Mouse (Mus musculus) CH12.LX (cell line): Measurements from ENCODE around the gene Dpp4. TPM values are rescaled to one million over a fixed set of nuclear protein-coding genes. Genes with fewer than 3 reads are reported as not detected.

ENCODE experiments used
- DNase-seq: peaks from one replicate; pipeline ENCODE4 v3.0.0-alpha.2; 2013; ENCODE audit errors: extremely low read depth
- H3K27ac ChIP-seq: 2 replicates; pipeline ENCODE4 v1.5.1; 2012; ENCODE audit warnings: low read depth, mild to moderate bottlenecking, control low read depth, moderate library complexity; ENCODE audit not compliant: insufficient read depth
- H3K27me3 ChIP-seq: replicated peaks from 2 replicates; pipeline ENCODE3; 2012; ENCODE audit warnings: inconsistent platforms
- H3K36me3 ChIP-seq, 2 experiments: replicated peaks in 1 of 2; 2 replicates each; pipeline versions ENCODE3 to v1.6.1; 2012; ENCODE audit warnings: inconsistent platforms in 1 of 2, low read length in 1 of 2, mild to moderate bottlenecking in 1 of 2, mixed read lengths in 1 of 2, moderate library complexity in 1 of 2; ENCODE audit not compliant: control insufficient read depth in 1 of 2, insufficient read depth in 1 of 2
- H3K4me1 ChIP-seq, 2 experiments: 2 replicates each; pipeline ENCODE4 v1.6.1; 2012; ENCODE audit warnings: inconsistent platforms in 1 of 2, moderate library complexity in 1 of 2; ENCODE audit not compliant: insufficient read depth in 2 of 2, control insufficient read depth in 1 of 2
- H3K4me2 ChIP-seq: 2 replicates; pipeline ENCODE4 v1.6.1; 2012; ENCODE audit warnings: low read depth, mild to moderate bottlenecking, control low read depth; ENCODE audit not compliant: poor library complexity, insufficient read depth, severe bottlenecking
- H3K4me3 ChIP-seq, 3 experiments: fragments of 150-350 bp in 1 of 3; sonication (generic) in 1 of 3; replicated peaks in 1 of 3; 2 replicates each; pipeline versions ENCODE3 to v1.5.1; 2011 to 2012; ENCODE audit warnings: low read depth in 2 of 3, low read length in 2 of 3, mild to moderate bottlenecking in 2 of 3, moderate library complexity in 2 of 3, control low read depth in 1 of 3, improper control_type of control experiment in 1 of 3, inconsistent platforms in 1 of 3, mixed read lengths in 1 of 3; ENCODE audit not compliant: poor library complexity in 1 of 3
- H3K79me2 ChIP-seq: replicated peaks from 2 replicates; pipeline ENCODE4 v1.6.1; 2012; ENCODE audit warnings: mild to moderate bottlenecking, moderate library complexity; ENCODE audit not compliant: control insufficient read depth, poor library complexity, insufficient read depth, severe bottlenecking; ENCODE audit errors: extremely low read depth
- H3K9ac ChIP-seq: 2 replicates; pipeline ENCODE4 v1.6.1; 2012; ENCODE audit warnings: low read depth, mild to moderate bottlenecking, control low read depth, moderate library complexity; ENCODE audit not compliant: insufficient read depth
- H3K9me3 ChIP-seq: replicated peaks from 2 replicates; pipeline ENCODE3; 2012; ENCODE audit warnings: low read length, inconsistent platforms, mixed read lengths
- CHD1 ChIP-seq: IDR thresholded peaks from 2 replicates; pipeline ENCODE4 v1.6.1; 2012; ENCODE audit warnings: low read depth, low read length, improper control_type of control experiment, inconsistent platforms
- CHD2 ChIP-seq: IDR thresholded peaks from 2 replicates; pipeline ENCODE4 v1.6.1; 2011; ENCODE audit warnings: low read length, improper control_type of control experiment
- CTCF ChIP-seq, 2 experiments: IDR thresholded peaks in 1 of 2; conservative IDR thresholded peaks in 1 of 2; 2 replicates each; pipeline ENCODE4 v1.5.1; 2011 to 2012; ENCODE audit warnings: low read depth in 2 of 2, low read length in 2 of 2, improper control_type of control experiment in 1 of 2, inconsistent platforms in 1 of 2, mild to moderate bottlenecking in 1 of 2, moderate library complexity in 1 of 2
- E2F4 ChIP-seq: IDR thresholded peaks from 2 replicates; pipeline ENCODE4 v1.6.1; 2011; ENCODE audit warnings: low read depth, low read length, improper control_type of control experiment; ENCODE audit not compliant: insufficient replicate concordance
- ELF1 ChIP-seq: IDR thresholded peaks from 2 replicates; pipeline ENCODE4 v1.6.1; 2014; ENCODE audit warnings: low read depth, mild to moderate bottlenecking, inconsistent platforms, low read length, improper control_type of control experiment
- EP300 ChIP-seq: IDR thresholded peaks from 2 replicates; pipeline ENCODE4 v1.6.1; 2011; ENCODE audit warnings: low read length, improper control_type of control experiment
- ETS1 ChIP-seq: conservative IDR thresholded peaks from 2 replicates; pipeline ENCODE4 v1.6.1; 2012; ENCODE audit warnings: low read depth, mild to moderate bottlenecking, inconsistent platforms, low read length, improper control_type of control experiment, moderate library complexity
- HCFC1 ChIP-seq: IDR thresholded peaks from 2 replicates; pipeline ENCODE4 v1.6.1; 2012; ENCODE audit warnings: low read depth, mild to moderate bottlenecking, inconsistent platforms, low read length, improper control_type of control experiment
- IRF4 ChIP-seq: IDR thresholded peaks from 2 replicates; pipeline ENCODE4 v1.6.1; 2014; ENCODE audit warnings: low read depth, mild to moderate bottlenecking, inconsistent platforms, low read length, improper control_type of control experiment
- JUND ChIP-seq: conservative IDR thresholded peaks from 2 replicates; pipeline ENCODE4 v1.6.1; 2011; ENCODE audit warnings: low read depth, low read length, improper control_type of control experiment
- KAT2A ChIP-seq: IDR thresholded peaks from 2 replicates; pipeline ENCODE4 v1.6.1; 2012; ENCODE audit warnings: low read length, improper control_type of control experiment, inconsistent platforms; ENCODE audit not compliant: insufficient replicate concordance
- MAFK ChIP-seq: IDR thresholded peaks from 2 replicates; pipeline ENCODE4 v1.6.1; 2011; ENCODE audit warnings: low read length, improper control_type of control experiment; ENCODE audit not compliant: insufficient replicate concordance
- MEF2A ChIP-seq: IDR thresholded peaks from 2 replicates; pipeline ENCODE4 v1.6.1; 2014; ENCODE audit warnings: low read depth, mild to moderate bottlenecking, inconsistent platforms, low read length, improper control_type of control experiment, borderline replicate concordance
- MXI1 ChIP-seq: IDR thresholded peaks from 2 replicates; pipeline ENCODE4 v1.6.1; 2011; ENCODE audit warnings: mild to moderate bottlenecking, low read depth, low read length, improper control_type of control experiment
- MYC ChIP-seq: IDR thresholded peaks from 2 replicates; pipeline ENCODE4 v1.6.1; 2011; ENCODE audit warnings: low read depth, mild to moderate bottlenecking, improper control_type of control experiment, low read length
- NELFE ChIP-seq: IDR thresholded peaks from 2 replicates; pipeline ENCODE4 v1.6.1; 2011; ENCODE audit warnings: low read depth, low read length, improper control_type of control experiment
- NRF1 ChIP-seq: IDR thresholded peaks from 2 replicates; pipeline ENCODE4 v1.6.1; 2014; ENCODE audit warnings: low read depth, mild to moderate bottlenecking, inconsistent platforms, low read length, improper control_type of control experiment, moderate library complexity
- PAX5 ChIP-seq: IDR thresholded peaks from 2 replicates; pipeline ENCODE4 v1.6.1; 2012; ENCODE audit warnings: low read length, inconsistent platforms, mixed read lengths
- POLR2AphosphoS2 ChIP-seq: IDR thresholded peaks from 2 replicates; pipeline ENCODE4 v1.6.1; 2011; ENCODE audit warnings: low read depth, low read length, improper control_type of control experiment
- RCOR1 ChIP-seq: conservative IDR thresholded peaks from 2 replicates; pipeline ENCODE4 v1.6.1; 2012; ENCODE audit warnings: low read depth, mild to moderate bottlenecking, inconsistent platforms, low read length, improper control_type of control experiment
- SIN3A ChIP-seq: IDR thresholded peaks from 2 replicates; pipeline ENCODE4 v1.6.1; 2012; ENCODE audit warnings: low read length, improper control_type of control experiment, inconsistent platforms
- SMC3 ChIP-seq: IDR thresholded peaks from 2 replicates; pipeline ENCODE4 v1.6.1; 2011; ENCODE audit warnings: low read depth, low read length, improper control_type of control experiment
- TBP ChIP-seq: conservative IDR thresholded peaks from 2 replicates; pipeline ENCODE4 v1.6.1; 2011; ENCODE audit warnings: low read depth, low read length, improper control_type of control experiment
- UBTF ChIP-seq: IDR thresholded peaks from 2 replicates; pipeline ENCODE4 v1.6.1; 2012; ENCODE audit warnings: low read depth, mild to moderate bottlenecking, inconsistent platforms, low read length, improper control_type of control experiment, moderate library complexity
- USF2 ChIP-seq: conservative IDR thresholded peaks from 2 replicates; pipeline ENCODE4 v1.6.1; 2011; ENCODE audit warnings: low read depth, low read length, improper control_type of control experiment
- ZC3H11A ChIP-seq: IDR thresholded peaks from 2 replicates; pipeline ENCODE4 v1.6.1; 2012; ENCODE audit warnings: low read depth, mild to moderate bottlenecking, inconsistent platforms, low read length, improper control_type of control experiment
- ZNF384 ChIP-seq: IDR thresholded peaks from 2 replicates; pipeline ENCODE4 v1.6.1; 2012; ENCODE audit warnings: low read depth, low read length, improper control_type of control experiment, inconsistent platforms
- dilution Hi-C: fragments of 300-500 bp; cut with MboI; formaldehyde crosslinking; loops from 2 replicates; pipeline ENCODE4 v1.14.3; 2020; ENCODE audit warnings: low sequenced_read_pairs; ENCODE audit not compliant: extremely low pct_unique_long_range_greater_than_20kb, extremely low pct_ligation_motif_present
- in situ Hi-C: fragments of 300-500 bp; cut with MboI; formaldehyde crosslinking; loops from 3 replicates; pipeline ENCODE4 v1.14.3; 2019; ENCODE audit warnings: low sequenced_read_pairs, low pct_ligation_motif_present, low pct_unique_long_range_greater_than_20kb, mixed read lengths
- polyA plus RNA-seq: library from polyadenylated mRNA; unstranded; fragments of >175 nt; gene quantifications from 2 replicates; pipeline ENCODE4 v1.2.1, GENCODE M21; 2012; ENCODE audit warnings: low read depth; ENCODE audit not compliant: insufficient read length
- total RNA-seq, 2 experiments: library from RNA; depleted of rRNA; stranded (reverse); fragments of 300-350 nt in 1 of 2; fragments of >200 nt in 1 of 2; gene quantifications; 2 replicates each; pipeline ENCODE4 v1.2.3; 2012 to 2014

Gene Dpp4
- total and polyA plus RNA-seq, 3 experiments, result 0.04 to 3.6 (median 0.29) TPM

DNA sequence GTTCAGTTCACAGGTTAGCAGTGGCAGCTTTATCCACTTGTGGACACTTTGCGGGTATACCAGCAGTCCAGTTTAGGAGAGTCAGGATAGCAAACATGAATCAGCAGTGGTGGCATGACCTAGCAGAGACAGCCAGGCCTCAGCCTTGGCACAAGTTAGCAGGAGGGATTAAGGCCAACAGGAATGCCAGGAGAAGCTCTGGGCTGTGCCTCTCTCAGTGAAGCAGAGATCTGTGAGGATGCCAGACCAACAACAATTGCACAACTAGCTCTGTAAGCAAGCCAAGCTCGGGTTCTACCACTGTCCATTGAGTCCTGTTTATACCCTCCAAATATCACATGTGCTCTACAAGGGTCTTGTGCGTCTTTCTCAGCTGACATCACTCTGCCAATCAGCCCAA, 13.9 kb upstream of the Dpp4 start:
- no peak overlapping the region for H3K4me3 ChIP-seq
- H3K27me3 ChIP-seq, result no peaks in the 10 kb centered on the region
- no peaks in the 10 kb centered on the region for H3K9me3 ChIP-seq
- no peaks in the 10 kb centered on the region for H3K4me1 ChIP-seq
- no peak overlapping the region for H3K27ac ChIP-seq
- no peak for DNase-seq
- in situ Hi-C loops (no loop called here), dilution Hi-C loops (no loop called here)
- TF ChIP-seq MEF2A, result no peak
- no peak for TF ChIP-seq NRF1
- no peak for TF ChIP-seq MAFK
- TF ChIP-seq HCFC1, result no peak
- TF ChIP-seq ZC3H11A, result no peak
- no peak for TF ChIP-seq TBP
- TF ChIP-seq NELFE, result no peak
- no peak for TF ChIP-seq E2F4
- no peak for TF ChIP-seq ELF1
- TF ChIP-seq RCOR1, result no peak
- no peak for TF ChIP-seq USF2
- no peak for TF ChIP-seq POLR2AphosphoS2
- TF ChIP-seq UBTF, result no peak
- TF ChIP-seq KAT2A, result no peak
- TF ChIP-seq SIN3A, result no peak
- no peak overlapping the region for H3K9ac ChIP-seq
- no peak overlapping the region for H3K4me2 ChIP-seq
- no peaks in the 10 kb centered on the region for H3K36me3 ChIP-seq
- H3K79me2 ChIP-seq, result no peaks in the 10 kb centered on the region

DNA sequence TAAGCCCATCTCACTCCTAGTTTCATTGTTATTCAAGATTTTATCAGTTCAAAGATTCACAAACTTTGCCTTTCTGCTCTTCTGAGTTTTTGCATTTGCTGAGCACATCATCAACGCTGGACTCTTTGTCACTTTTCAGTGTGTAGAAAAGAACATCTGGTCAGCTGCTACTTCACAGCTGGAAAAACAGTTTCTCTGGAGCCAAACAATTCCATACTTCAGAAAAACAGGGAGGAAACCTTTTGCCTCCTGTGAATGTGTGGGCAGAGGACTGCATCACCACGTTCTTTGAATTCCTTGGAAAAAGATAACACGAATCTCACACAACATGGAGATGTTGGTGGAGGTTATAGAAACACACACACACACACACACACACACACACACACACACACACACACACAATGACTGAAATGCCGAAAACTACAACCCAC, 11.3 kb upstream of the Dpp4 start:
- H3K79me2 ChIP-seq, result no peaks in the 10 kb centered on the region
- dilution Hi-C loops (no loop called here), in situ Hi-C loops (no loop called here)
- no peak for DNase-seq
- no peaks in the 10 kb centered on the region for H3K36me3 ChIP-seq
- no peak overlapping the region for H3K9ac ChIP-seq
- no peak overlapping the region for H3K4me3 ChIP-seq
- TF ChIP-seq CHD1 (no peak), IRF4 (no peak), EP300 (no peak), POLR2AphosphoS2 (no peak), MEF2A (no peak), ZNF384 (no peak), MXI1 (no peak), CTCF (conservative IDR thresholded peaks at IDR 0.05 in 1 of 2, IDR thresholded peaks at IDR 0.05 in 1 of 2; ENCODE audit: low read depth in 2 of 2, low read length in 2 of 2) (no peak), E2F4 (no peak), ETS1 (no peak), USF2 (no peak), MYC (no peak), PAX5 (no peak), SMC3 (no peak), JUND (no peak), HCFC1 (no peak), NELFE (no peak), ZC3H11A (no peak), TBP (no peak), CHD2 (no peak)
- TF ChIP-seq, all 38 proteins: peak for 0
- Histone ChIP-seq H3K27ac (no peak overlapping the region), H3K4me2 (no peak overlapping the region), H3K9me3 (no peaks in the 10 kb centered on the region), H3K4me1 (no peaks in the 10 kb centered on the region), H3K27me3 (no peaks in the 10 kb centered on the region)
